Mouse (Mus musculus) CH12.LX (cell line): ENCODE measurements around the gene Ascl4. TPM values are rescaled to one million over a fixed set of nuclear protein-coding genes. Genes with fewer than 3 reads are reported as not detected.

Experiments used
- DNase-seq: peaks from one replicate; pipeline ENCODE4 v3.0.0-alpha.2; 2013; ENCODE audit errors: extremely low read depth
- H3K27ac ChIP-seq: 2 replicates; pipeline ENCODE4 v1.5.1; 2012; ENCODE audit warnings: low read depth, mild to moderate bottlenecking, control low read depth, moderate library complexity; ENCODE audit not compliant: insufficient read depth
- H3K27me3 ChIP-seq: replicated peaks from 2 replicates; pipeline ENCODE3; 2012; ENCODE audit warnings: inconsistent platforms
- H3K36me3 ChIP-seq, 2 experiments: replicated peaks in 1 of 2; 2 replicates each; pipeline versions ENCODE3 to v1.6.1; 2012; ENCODE audit warnings: inconsistent platforms in 1 of 2, low read length in 1 of 2, mild to moderate bottlenecking in 1 of 2, mixed read lengths in 1 of 2, moderate library complexity in 1 of 2; ENCODE audit not compliant: control insufficient read depth in 1 of 2, insufficient read depth in 1 of 2
- H3K4me1 ChIP-seq, 2 experiments: 2 replicates each; pipeline ENCODE4 v1.6.1; 2012; ENCODE audit warnings: inconsistent platforms in 1 of 2, moderate library complexity in 1 of 2; ENCODE audit not compliant: insufficient read depth in 2 of 2, control insufficient read depth in 1 of 2
- H3K4me2 ChIP-seq: 2 replicates; pipeline ENCODE4 v1.6.1; 2012; ENCODE audit warnings: low read depth, mild to moderate bottlenecking, control low read depth; ENCODE audit not compliant: poor library complexity, insufficient read depth, severe bottlenecking
- H3K4me3 ChIP-seq, 3 experiments: fragments of 150-350 bp in 1 of 3; sonication (generic) in 1 of 3; replicated peaks in 1 of 3; 2 replicates each; pipeline versions ENCODE3 to v1.5.1; 2011 to 2012; ENCODE audit warnings: low read depth in 2 of 3, low read length in 2 of 3, mild to moderate bottlenecking in 2 of 3, moderate library complexity in 2 of 3, control low read depth in 1 of 3, improper control_type of control experiment in 1 of 3, inconsistent platforms in 1 of 3, mixed read lengths in 1 of 3; ENCODE audit not compliant: poor library complexity in 1 of 3
- H3K79me2 ChIP-seq: replicated peaks from 2 replicates; pipeline ENCODE4 v1.6.1; 2012; ENCODE audit warnings: mild to moderate bottlenecking, moderate library complexity; ENCODE audit not compliant: control insufficient read depth, poor library complexity, insufficient read depth, severe bottlenecking; ENCODE audit errors: extremely low read depth
- H3K9ac ChIP-seq: 2 replicates; pipeline ENCODE4 v1.6.1; 2012; ENCODE audit warnings: low read depth, mild to moderate bottlenecking, control low read depth, moderate library complexity; ENCODE audit not compliant: insufficient read depth
- H3K9me3 ChIP-seq: replicated peaks from 2 replicates; pipeline ENCODE3; 2012; ENCODE audit warnings: low read length, inconsistent platforms, mixed read lengths
- BHLHE40 ChIP-seq: IDR thresholded peaks from 2 replicates; pipeline ENCODE4 v1.6.1; 2011; ENCODE audit warnings: mild to moderate bottlenecking, low read depth, low read length, improper control_type of control experiment
- CHD1 ChIP-seq: IDR thresholded peaks from 2 replicates; pipeline ENCODE4 v1.6.1; 2012; ENCODE audit warnings: low read depth, low read length, improper control_type of control experiment, inconsistent platforms
- ETS1 ChIP-seq: conservative IDR thresholded peaks from 2 replicates; pipeline ENCODE4 v1.6.1; 2012; ENCODE audit warnings: low read depth, mild to moderate bottlenecking, inconsistent platforms, low read length, improper control_type of control experiment, moderate library complexity
- KAT2A ChIP-seq: IDR thresholded peaks from 2 replicates; pipeline ENCODE4 v1.6.1; 2012; ENCODE audit warnings: low read length, improper control_type of control experiment, inconsistent platforms; ENCODE audit not compliant: insufficient replicate concordance
- MXI1 ChIP-seq: IDR thresholded peaks from 2 replicates; pipeline ENCODE4 v1.6.1; 2011; ENCODE audit warnings: mild to moderate bottlenecking, low read depth, low read length, improper control_type of control experiment
- NRF1 ChIP-seq: IDR thresholded peaks from 2 replicates; pipeline ENCODE4 v1.6.1; 2014; ENCODE audit warnings: low read depth, mild to moderate bottlenecking, inconsistent platforms, low read length, improper control_type of control experiment, moderate library complexity
- RAD21 ChIP-seq: IDR thresholded peaks from 2 replicates; pipeline ENCODE4 v1.6.1; 2011; ENCODE audit warnings: low read depth, mild to moderate bottlenecking, low read length, improper control_type of control experiment, moderate library complexity
- USF1 ChIP-seq: IDR thresholded peaks from 2 replicates; pipeline ENCODE4 v1.6.1; 2014; ENCODE audit warnings: low read depth, mild to moderate bottlenecking, inconsistent platforms, low read length, improper control_type of control experiment
- dilution Hi-C: fragments of 300-500 bp; cut with MboI; formaldehyde crosslinking; loops from 2 replicates; pipeline ENCODE4 v1.14.3; 2020; ENCODE audit warnings: low sequenced_read_pairs; ENCODE audit not compliant: extremely low pct_unique_long_range_greater_than_20kb, extremely low pct_ligation_motif_present
- in situ Hi-C: fragments of 300-500 bp; cut with MboI; formaldehyde crosslinking; loops from 3 replicates; pipeline ENCODE4 v1.14.3; 2019; ENCODE audit warnings: low sequenced_read_pairs, low pct_ligation_motif_present, low pct_unique_long_range_greater_than_20kb, mixed read lengths
- polyA plus RNA-seq: library from polyadenylated mRNA; unstranded; fragments of >175 nt; gene quantifications from 2 replicates; pipeline ENCODE4 v1.2.1, GENCODE M21; 2012; ENCODE audit warnings: low read depth; ENCODE audit not compliant: insufficient read length
- total RNA-seq, 2 experiments: library from RNA; depleted of rRNA; stranded (reverse); fragments of 300-350 nt in 1 of 2; fragments of >200 nt in 1 of 2; gene quantifications; 2 replicates each; pipeline ENCODE4 v1.2.3; 2012 to 2014

The Ascl4 gene
- total and polyA plus RNA-seq, 3 experiments: 0.11 to 0.13 TPM; not detected in 1

- Histone ChIP-seq H3K27ac (no peak overlapping the region), H3K27me3 (peaks cover 2% of the 10 kb centered on the region)
- TF ChIP-seq USF1 (no peak), NRF1 (no peak), ETS1 (no peak), RAD21 (no peak), CHD1 (no peak), MXI1 (no peak), KAT2A (no peak), BHLHE40 (no peak)
- TF ChIP-seq, all 38 proteins: peak for 0
- no peak for DNase-seq
- Histone ChIP-seq H3K4me2 (no peak overlapping the region), H3K79me2 (no peaks in the 10 kb centered on the region), H3K4me1 (no peaks in the 10 kb centered on the region), H3K9ac (no peak overlapping the region), H3K36me3 (no peaks in the 10 kb centered on the region), H3K9me3 (no peaks in the 10 kb centered on the region), H3K4me3 (no peak overlapping the region)
- in situ Hi-C loops: no loop called here
- dilution Hi-C loops: no loop called here
Observed at GRCm38 (mm10) chr10:85994543-85995104, 67.1 kb downstream of the Ascl4 start.

Other genes with a start within 250 kb of the Ascl4 start
- gene Pwp1, start 98.2 kb upstream of the Ascl4 start, total RNA-seq (2012; rRNA removed): 65.0 and 70.7 TPM in 2 replicates
- 118 and 125 TPM in 2 replicates for gene Pwp1, start 98.2 kb upstream of the Ascl4 start, total RNA-seq (2014; rRNA removed)
- 90.4 and 97.1 TPM in 2 replicates for gene Pwp1, start 98.2 kb upstream of the Ascl4 start, polyA plus RNA-seq
- 19.0 and 21.1 TPM in 2 replicates for gene Prdm4, start 10.5 kb upstream of the Ascl4 start, total RNA-seq (2012; rRNA removed)
- 23.0 and 23.2 TPM in 2 replicates for gene Prdm4, start 10.5 kb upstream of the Ascl4 start, total RNA-seq (2014; rRNA removed)
- 26.5 and 27.9 TPM in 2 replicates for gene Prdm4, start 10.5 kb upstream of the Ascl4 start, polyA plus RNA-seq
- gene Rtcb, start 30.1 kb downstream of the Ascl4 start, total RNA-seq (2012; rRNA removed): 192 and 217 TPM in 2 replicates
- 225 and 249 TPM in 2 replicates for gene Rtcb, start 30.1 kb downstream of the Ascl4 start, total RNA-seq (2014; rRNA removed)
- 239 and 253 TPM in 2 replicates for gene Rtcb, start 30.1 kb downstream of the Ascl4 start, polyA plus RNA-seq
- gene Bpifc, start 84.2 kb downstream of the Ascl4 start, total RNA-seq (2012; rRNA removed): not detected in 2 replicates
- gene Bpifc, start 84.2 kb downstream of the Ascl4 start, total RNA-seq (2014; rRNA removed): not detected in 2 replicates
- 0.15 TPM in 1 of 2 replicates, not detected in the other for gene Bpifc, start 84.2 kb downstream of the Ascl4 start, polyA plus RNA-seq
- gene Fbxo7, start 94.3 kb downstream of the Ascl4 start, total RNA-seq (2012; rRNA removed): 11.4 and 13.1 TPM in 2 replicates
- gene Fbxo7, start 94.3 kb downstream of the Ascl4 start, total RNA-seq (2014; rRNA removed): 16.6 and 18.3 TPM in 2 replicates
- gene Fbxo7, start 94.3 kb downstream of the Ascl4 start, polyA plus RNA-seq: 18.7 and 21.7 TPM in 2 replicates